Mouse (Mus musculus): ENCODE data around the gene Galnt14. TPM values are rescaled to one million over a fixed set of nuclear protein-coding genes. Genes with fewer than 3 reads are reported as not detected.

Gene Galnt14
- polyA plus RNA-seq, 1 experiment from 2014 or later: 9.1 TPM

DNA sequence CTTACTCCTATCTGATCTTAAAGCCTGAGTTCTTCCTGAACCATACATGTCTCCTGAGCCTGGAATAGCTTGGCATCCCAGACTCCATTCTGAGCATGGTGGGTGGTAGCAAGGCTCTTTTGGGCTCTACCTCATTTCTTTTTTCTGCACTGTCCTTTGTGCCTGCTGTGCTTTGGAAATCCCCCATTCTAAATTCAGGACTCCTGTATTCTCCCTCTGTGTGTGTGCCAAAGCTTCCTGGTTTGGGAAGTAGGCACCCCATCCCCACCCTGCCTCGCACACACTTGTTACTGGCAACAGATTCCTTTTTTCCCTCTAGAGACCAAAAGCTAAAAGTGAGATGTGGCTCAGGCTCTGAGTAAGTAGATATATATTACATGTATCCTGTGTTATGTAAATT, 191.9 kb downstream of the Galnt14 start:
- Histone ChIP-seq H3K4me1 (peaks cover 8% of the 10 kb centered on the region), H3K27me3 (no peaks in the 10 kb centered on the region), H3K9me3 (no peaks in the 10 kb centered on the region), H3K4me2 (replicated peaks) (no peak overlapping the region), H3K27ac (replicated peaks) (no peak overlapping the region), H3K9ac (replicated peaks) (no peak overlapping the region), H3K36me3 (no peaks in the 10 kb centered on the region), H3K4me3 (no peak overlapping the region)
- WGBS: 29% methylated on average over 1 of the region's 1 CpGs
- no peak for ATAC-seq (replicated peaks)

DNA sequence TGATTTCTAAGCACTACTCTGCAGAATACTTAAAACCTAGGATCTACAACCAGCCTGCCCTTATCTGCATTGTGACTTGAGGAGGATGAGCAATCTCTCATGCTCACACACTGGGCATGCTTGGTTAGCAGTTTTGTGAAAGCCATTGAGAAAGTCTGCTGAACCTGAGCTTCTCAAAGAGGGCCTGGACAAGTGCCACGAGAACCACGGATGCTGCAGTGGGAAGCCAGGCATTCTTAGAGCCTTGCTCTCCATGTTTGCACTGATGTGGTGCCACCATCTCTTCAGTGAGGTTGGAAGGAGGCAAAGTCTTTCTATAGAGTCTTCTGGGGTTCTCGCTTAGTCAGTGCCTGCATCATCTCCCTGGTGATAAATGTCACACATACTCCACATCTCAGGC, 194.7 kb downstream of the Galnt14 start:
- 90% methylated on average over 3 of the region's 3 CpGs for WGBS

DNA sequence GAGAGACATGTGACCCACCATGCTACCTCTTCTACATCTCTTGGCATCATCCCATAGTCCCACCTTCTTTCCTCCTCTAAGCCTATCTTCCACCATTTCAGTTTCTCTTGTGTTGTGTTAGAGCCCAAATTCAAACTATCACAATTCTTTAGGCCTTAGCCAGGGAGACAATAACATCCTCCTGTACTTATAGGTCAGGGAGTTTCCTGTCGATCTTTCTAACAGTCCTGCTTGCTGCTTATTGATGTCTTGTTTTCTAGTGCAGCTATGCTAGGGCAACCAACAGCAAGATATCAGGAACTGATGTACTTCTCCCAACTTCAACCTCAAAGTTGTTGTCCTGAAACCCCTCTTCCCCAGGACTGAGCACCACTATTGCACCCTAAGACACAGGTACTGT, 195.4 kb downstream of the Galnt14 start:
- H3K4me3 ChIP-seq: no peak overlapping the region
- H3K27ac ChIP-seq (replicated peaks): no peak overlapping the region
- no peaks in the 10 kb centered on the region for H3K9me3 ChIP-seq
- H3K36me3 ChIP-seq: no peaks in the 10 kb centered on the region
- H3K27me3 ChIP-seq: no peaks in the 10 kb centered on the region
- 91% methylated on average over 1 of the region's 1 CpGs for WGBS
- H3K9ac ChIP-seq (replicated peaks): no peak overlapping the region
- no peak overlapping the region for H3K4me2 ChIP-seq (replicated peaks)
- 0 out of 2 replicates have a peak, but pooled peaks have one; percentile 11 for ATAC-seq (replicated peaks)
- peaks cover 8% of the 10 kb centered on the region for H3K4me1 ChIP-seq

More for the DNA sequence above, 194.7 kb downstream of the Galnt14 start:
- no peak for ATAC-seq (replicated peaks)
- Histone ChIP-seq H3K4me3 (no peak overlapping the region), H3K9me3 (no peaks in the 10 kb centered on the region), H3K27ac (replicated peaks) (no peak overlapping the region), H3K36me3 (no peaks in the 10 kb centered on the region), H3K4me2 (replicated peaks) (no peak overlapping the region), H3K9ac (replicated peaks) (no peak overlapping the region), H3K4me1 (peaks cover 8% of the 10 kb centered on the region), H3K27me3 (no peaks in the 10 kb centered on the region)

DNA sequence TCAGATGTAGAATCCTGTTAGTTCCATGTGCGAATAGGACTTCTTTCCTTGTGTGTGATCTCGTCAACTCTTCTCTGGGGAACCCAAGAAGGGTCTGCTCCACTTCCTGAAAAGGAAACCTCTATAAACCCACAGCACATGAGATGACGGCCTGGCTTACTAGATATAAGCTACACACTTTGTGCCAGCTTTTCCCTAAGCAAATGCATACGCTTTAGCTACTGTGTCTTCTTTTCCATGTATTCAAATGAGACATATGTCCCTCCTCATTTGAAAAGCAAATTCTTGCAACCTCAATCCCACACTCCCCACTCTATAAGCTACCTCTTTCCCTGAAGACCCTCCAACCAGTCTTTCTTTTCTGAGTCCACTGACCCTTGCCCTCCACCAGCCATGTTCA, 196.0 kb downstream of the Galnt14 start:
- H3K36me3 ChIP-seq: no peaks in the 10 kb centered on the region
- peaks cover 8% of the 10 kb centered on the region for H3K4me1 ChIP-seq
- 86% methylated on average over 4 of the region's 4 CpGs for whole genome bisulfite sequencing
- no peaks in the 10 kb centered on the region for H3K9me3 ChIP-seq
- no peak overlapping the region for H3K4me3 ChIP-seq
- no peak overlapping the region for H3K4me2 ChIP-seq (replicated peaks)
- H3K27me3 ChIP-seq: no peaks in the 10 kb centered on the region
- H3K9ac ChIP-seq (replicated peaks): no peak overlapping the region
- peak; percentile 51; the same call in 1 of the 2 replicates for ATAC-seq (replicated peaks)
- H3K27ac ChIP-seq (replicated peaks): no peak overlapping the region

DNA sequence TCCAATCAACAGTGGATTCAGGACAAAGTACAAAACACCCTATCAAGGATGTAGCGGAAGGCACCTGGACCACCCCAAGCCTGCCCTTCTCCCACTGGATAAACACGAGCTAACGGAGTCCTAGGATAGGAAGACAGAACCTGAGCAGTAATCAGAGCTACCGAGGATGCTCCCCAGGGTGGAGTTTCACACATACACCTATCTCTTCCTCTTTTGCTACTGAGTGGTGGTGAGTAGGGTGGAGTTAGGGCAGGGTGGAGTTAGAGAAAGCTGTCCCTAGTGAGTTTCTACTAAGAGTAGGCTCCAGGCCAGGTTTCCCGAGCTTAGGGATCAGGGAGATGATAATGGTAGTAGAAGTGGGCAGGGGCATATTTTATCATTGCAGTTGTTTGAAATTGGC, 197.4 kb downstream of the Galnt14 start:
- H3K27ac ChIP-seq (replicated peaks): no peak overlapping the region
- H3K4me2 ChIP-seq (replicated peaks): no peak overlapping the region
- H3K4me1 ChIP-seq: 0 out of 2 replicates have a peak, but pooled peaks cover 2% of the 10 kb centered on the region
- H3K9ac ChIP-seq (replicated peaks): no peak overlapping the region
- H3K9me3 ChIP-seq: no peaks in the 10 kb centered on the region
- WGBS: 85% methylated on average over 5 of the region's 5 CpGs
- no peaks in the 10 kb centered on the region for H3K36me3 ChIP-seq
- H3K27me3 ChIP-seq: no peaks in the 10 kb centered on the region
- no peak for ATAC-seq (replicated peaks)
- no peak overlapping the region for H3K4me3 ChIP-seq

DNA sequence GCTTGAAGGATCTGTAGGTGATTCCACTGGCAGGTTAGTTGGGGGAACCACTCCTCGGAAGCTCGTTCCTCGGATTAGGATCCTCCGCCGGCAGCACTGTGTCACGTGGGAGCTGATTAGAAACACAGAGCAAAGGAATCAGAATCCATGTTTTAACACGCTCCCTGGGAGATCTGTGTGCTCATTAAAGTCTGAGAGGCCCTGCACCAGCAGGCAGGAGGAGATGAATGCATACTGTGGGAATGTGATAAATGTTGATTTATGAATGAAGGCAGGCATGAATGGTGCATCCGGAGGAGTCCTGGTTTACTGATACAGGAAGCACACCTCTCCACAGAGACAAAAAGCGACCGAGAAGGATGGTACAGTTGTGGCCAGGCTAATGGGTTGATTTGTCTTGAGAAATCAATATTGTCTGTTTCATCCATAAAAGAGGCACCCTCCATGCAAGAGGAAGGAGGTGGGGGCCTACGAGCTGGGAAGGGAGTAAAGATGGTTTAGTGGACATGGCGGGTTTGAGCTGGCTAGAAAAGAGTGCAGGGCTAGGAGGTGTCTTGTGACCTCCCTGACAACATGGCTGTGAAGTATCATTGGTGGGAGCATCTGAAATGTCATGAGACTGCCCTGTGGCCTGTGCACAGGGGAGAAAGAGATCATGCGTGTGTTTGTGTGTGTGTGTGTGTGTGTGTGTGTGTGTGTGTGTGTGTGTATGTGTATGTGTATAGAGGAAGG, 202.3 kb downstream of the Galnt14 start:
- Histone ChIP-seq H3K9ac (replicated peaks) (no peak overlapping the region), H3K4me3 (no peak overlapping the region), H3K9me3 (no peaks in the 10 kb centered on the region), H3K36me3 (no peaks in the 10 kb centered on the region), H3K4me2 (replicated peaks) (no peak overlapping the region), H3K27ac (replicated peaks) (no peak overlapping the region), H3K27me3 (no peaks in the 10 kb centered on the region), H3K4me1 (0 out of 2 replicates have a peak, but pooled peaks cover 2% of the 10 kb centered on the region)
- ATAC-seq (replicated peaks): peak; percentile 81
- 67% methylated on average over 13 of the region's 13 CpGs for WGBS

DNA sequence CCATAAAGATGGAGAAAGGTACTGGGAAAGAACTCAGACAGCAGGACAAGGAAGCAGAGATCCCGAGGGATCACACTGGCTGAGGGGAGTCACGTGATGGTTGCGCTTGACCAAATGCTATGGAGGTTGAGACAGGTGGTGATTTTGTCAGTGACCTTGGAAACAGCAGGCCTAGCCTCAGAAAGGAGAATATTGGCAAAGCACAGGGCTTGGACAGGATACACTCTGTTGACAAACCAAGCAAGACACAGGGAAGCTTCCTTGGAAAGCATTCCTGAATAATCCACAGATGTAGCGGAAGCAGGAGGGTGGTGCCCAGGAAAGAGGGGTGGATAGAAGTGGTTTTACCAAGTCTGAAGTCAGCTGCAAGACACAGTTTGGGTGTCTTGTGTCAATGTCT, 206.1 kb downstream of the Galnt14 start:
- Histone ChIP-seq H3K4me1 (0 out of 2 replicates have a peak, but pooled peaks cover 2% of the 10 kb centered on the region), H3K9me3 (no peaks in the 10 kb centered on the region), H3K4me2 (replicated peaks) (no peak overlapping the region), H3K4me3 (no peak overlapping the region), H3K27me3 (no peaks in the 10 kb centered on the region), H3K36me3 (no peaks in the 10 kb centered on the region), H3K27ac (replicated peaks) (no peak overlapping the region), H3K9ac (replicated peaks) (no peak overlapping the region)
- no peak for ATAC-seq (replicated peaks)
- WGBS: 94% methylated on average over 4 of the region's 4 CpGs

DNA sequence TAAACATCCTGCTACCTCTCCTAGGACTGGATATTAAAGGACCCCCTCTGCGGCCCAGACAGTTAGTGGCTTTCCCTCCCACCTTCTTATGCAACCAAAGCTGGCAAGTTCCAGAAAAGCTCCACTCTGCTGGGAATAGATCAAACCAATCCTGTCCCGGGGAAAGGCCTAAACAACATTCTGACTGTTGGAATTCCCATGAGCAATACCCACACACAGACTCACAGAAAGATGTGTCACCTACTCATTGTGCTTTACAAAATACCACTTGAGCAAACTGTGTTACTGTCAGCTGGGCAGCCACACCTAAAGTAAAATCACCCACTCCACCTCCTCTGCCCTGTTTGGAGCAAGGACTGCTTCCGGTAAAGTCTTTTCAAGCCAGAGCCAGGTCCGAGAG, 207.6 kb downstream of the Galnt14 start:
- no peaks in the 10 kb centered on the region for H3K9me3 ChIP-seq
- H3K27me3 ChIP-seq: no peaks in the 10 kb centered on the region
- no peaks in the 10 kb centered on the region for H3K4me1 ChIP-seq
- no peaks in the 10 kb centered on the region for H3K36me3 ChIP-seq
- ATAC-seq (replicated peaks): no peak
- H3K9ac ChIP-seq (replicated peaks): no peak overlapping the region
- no peak overlapping the region for H3K4me3 ChIP-seq
- 86% methylated on average over 4 of the region's 4 CpGs for WGBS
- no peak overlapping the region for H3K27ac ChIP-seq (replicated peaks)
- no peak overlapping the region for H3K4me2 ChIP-seq (replicated peaks)

DNA sequence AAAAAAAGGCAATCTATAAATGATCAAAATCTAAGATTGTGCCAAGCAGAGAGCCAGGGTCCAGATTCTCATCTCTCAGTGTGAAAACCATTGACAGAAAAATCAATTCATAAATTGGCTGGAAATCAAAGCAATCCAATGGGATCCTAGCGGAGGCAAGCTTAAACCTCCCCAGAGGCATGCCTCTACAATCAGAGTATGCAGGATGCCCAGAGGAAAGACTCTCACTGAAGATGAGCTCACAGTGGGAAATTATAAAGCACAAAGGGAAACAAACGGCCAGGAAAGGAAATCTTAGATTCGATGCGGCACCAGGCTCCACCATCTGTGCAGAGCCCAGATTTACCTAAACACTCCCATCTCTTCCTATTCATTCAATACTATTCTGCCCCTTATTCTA, 220.7 kb downstream of the Galnt14 start:
- H3K4me1 ChIP-seq: peaks cover 15% of the 10 kb centered on the region
- no peak overlapping the region for H3K27ac ChIP-seq (replicated peaks)
- no peak overlapping the region for H3K4me3 ChIP-seq
- WGBS: 61% methylated on average over 4 of the region's 4 CpGs
- H3K9ac ChIP-seq (replicated peaks): no peak overlapping the region
- H3K27me3 ChIP-seq: no peaks in the 10 kb centered on the region
- H3K9me3 ChIP-seq: no peaks in the 10 kb centered on the region
- H3K4me2 ChIP-seq (replicated peaks): no peak overlapping the region
- ATAC-seq (replicated peaks): 0 out of 2 replicates have a peak, but pooled peaks have one; percentile 16
- H3K36me3 ChIP-seq: no peaks in the 10 kb centered on the region

DNA sequence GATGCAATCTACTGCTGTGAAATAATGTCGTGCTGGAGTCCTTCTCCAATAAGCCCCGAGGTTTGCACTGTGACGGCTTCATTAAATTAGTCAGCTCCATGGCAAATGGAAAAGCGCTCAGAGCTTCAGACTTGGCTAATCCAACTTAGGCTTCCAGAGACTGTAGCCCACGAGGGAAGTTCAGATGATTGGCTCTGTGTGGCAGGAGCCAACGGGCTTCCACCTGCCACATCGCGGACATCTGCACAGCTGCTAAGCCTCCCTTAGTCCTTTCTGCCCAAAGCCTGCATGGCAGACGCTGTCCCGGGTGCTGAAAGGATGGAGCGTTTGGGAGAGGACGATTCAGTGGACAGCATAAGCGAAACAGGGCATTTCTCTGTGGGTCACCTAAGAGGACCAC, 222.5 kb downstream of the Galnt14 start:
- H3K4me3 ChIP-seq: no peak overlapping the region
- no peaks in the 10 kb centered on the region for H3K36me3 ChIP-seq
- peaks cover 15% of the 10 kb centered on the region for H3K4me1 ChIP-seq
- H3K9me3 ChIP-seq: no peaks in the 10 kb centered on the region
- H3K9ac ChIP-seq (replicated peaks): no peak overlapping the region
- no peaks in the 10 kb centered on the region for H3K27me3 ChIP-seq
- no peak for ATAC-seq (replicated peaks)
- H3K4me2 ChIP-seq (replicated peaks): no peak overlapping the region
- WGBS: 20% methylated on average over 13 of the region's 13 CpGs
- H3K27ac ChIP-seq (replicated peaks): no peak overlapping the region

DNA sequence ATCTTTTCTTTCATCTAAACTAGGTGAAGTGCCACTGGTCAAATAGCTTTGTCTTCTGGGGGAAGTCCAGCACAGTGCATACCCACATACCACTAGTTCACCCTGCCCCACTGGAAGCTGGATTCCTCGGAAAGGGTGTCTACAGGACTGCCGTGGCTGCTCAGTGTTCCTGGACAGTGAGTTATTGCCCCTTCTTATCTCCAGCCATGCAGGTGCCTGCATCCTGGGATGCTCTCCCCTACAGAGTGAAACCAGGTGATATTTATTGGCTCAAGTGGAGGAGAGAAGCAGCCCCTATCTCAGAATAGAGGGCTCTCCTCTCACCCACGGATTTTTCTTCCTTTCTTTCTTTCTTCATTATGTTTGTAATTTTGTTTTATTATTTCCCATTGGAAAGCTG, 222.9 kb downstream of the Galnt14 start:
- H3K9ac ChIP-seq (replicated peaks): no peak overlapping the region
- H3K27me3 ChIP-seq: no peaks in the 10 kb centered on the region
- no peak overlapping the region for H3K4me2 ChIP-seq (replicated peaks)
- peaks cover 15% of the 10 kb centered on the region for H3K4me1 ChIP-seq
- ATAC-seq (replicated peaks): no peak
- H3K36me3 ChIP-seq: no peaks in the 10 kb centered on the region
- 70% methylated on average over 3 of the region's 3 CpGs for WGBS
- H3K27ac ChIP-seq (replicated peaks): no peak overlapping the region
- no peak overlapping the region for H3K4me3 ChIP-seq
- no peaks in the 10 kb centered on the region for H3K9me3 ChIP-seq

DNA sequence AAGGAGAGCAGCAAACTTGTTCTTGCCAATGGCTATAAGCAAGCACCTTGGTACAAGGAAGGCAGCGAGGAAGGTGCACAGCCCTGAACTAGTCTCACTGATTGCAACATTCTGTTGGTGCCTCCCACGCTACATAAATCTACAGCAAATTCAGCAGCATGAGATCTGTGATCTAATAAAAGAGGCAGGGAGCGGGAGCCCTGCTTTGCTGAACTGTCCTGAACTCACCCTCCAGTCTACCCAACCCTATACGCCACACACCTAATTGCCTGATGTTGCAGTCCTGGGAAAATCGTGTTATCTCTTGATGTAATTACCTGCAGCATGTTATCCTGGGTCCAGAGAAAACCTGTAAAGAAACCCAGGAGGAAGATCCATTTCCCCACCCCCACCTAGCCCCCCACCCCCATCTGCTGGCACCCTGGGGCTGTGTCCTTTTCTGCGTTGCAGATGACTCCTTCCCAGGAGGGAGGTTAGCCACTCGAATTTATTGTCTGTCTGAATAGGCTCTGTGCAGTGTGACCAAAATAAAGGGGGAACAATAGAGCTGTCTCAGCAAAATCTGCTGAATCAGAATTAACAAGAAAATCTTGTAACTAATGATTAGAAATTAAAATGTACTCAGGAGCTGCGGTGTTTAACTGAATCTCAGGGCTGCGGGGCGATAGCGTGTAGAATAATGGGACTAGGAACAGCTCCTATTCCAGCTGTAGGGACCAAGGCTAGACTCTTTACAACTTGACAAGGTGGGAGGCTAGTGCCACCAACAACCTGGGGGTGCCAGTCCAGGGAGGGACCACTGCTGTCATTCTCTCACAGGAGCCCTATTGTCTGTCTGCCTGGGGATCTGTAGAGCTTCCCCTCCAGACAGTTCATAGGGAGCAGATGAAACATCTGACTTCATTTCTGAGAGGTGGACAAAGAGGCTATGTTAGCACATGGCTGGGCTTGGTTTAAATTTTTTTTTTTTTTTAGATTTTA, 232.9 kb downstream of the Galnt14 start:
- Histone ChIP-seq H3K9ac (replicated peaks) (no peak overlapping the region), H3K27me3 (no peaks in the 10 kb centered on the region), H3K9me3 (no peaks in the 10 kb centered on the region), H3K4me3 (no peak overlapping the region), H3K4me2 (replicated peaks) (no peak overlapping the region), H3K27ac (replicated peaks) (no peak overlapping the region), H3K4me1 (peaks cover 16% of the 10 kb centered on the region), H3K36me3 (no peaks in the 10 kb centered on the region)
- ATAC-seq (replicated peaks): 0 out of 2 replicates have a peak, but pooled peaks have one; percentile 51
- WGBS: 27% methylated on average over 11 of the region's 11 CpGs
